Mouse (Mus musculus) adrenal gland, adult 18-20 months (tissue): ENCODE measurements around the gene Podn. TPM values are rescaled to one million over a fixed set of nuclear protein-coding genes. Genes with fewer than 3 reads are reported as not detected.
"Not testable (repeated sequence)": the region's sequence is repeated elsewhere in the genome, so short reads cannot be mapped to it uniquely, and the experiment has no call there.

ENCODE experiments used
- DNase-seq, 2 experiments: peaks; one replicate each; pipeline ENCODE4 v3.0.0; 2021 to 2022; ENCODE audit warnings: low spot score in 2 of 2
- long read RNA-seq, 2 experiments: library from polyadenylated mRNA; stranded (forward); transcript quantifications; one replicate each; pipeline ENCODE4 v2.0.0; 2021
- total RNA-seq, 2 experiments: library from RNA; stranded (reverse); gene quantifications; 1 replicate in 1 of 2; 2 replicates in 1 of 2; pipeline ENCODE4 v1.2.3; 2021

Gene Podn
- total RNA-seq = 10 to 100 TPM in 1 of 2 experiments, 1 to 10 TPM in 1; 7.1 to 15.1 TPM
- long read RNA-seq, experiment 1, transcript Podn-202 (13 exons, 2,947 nt) = minor isoform, 5 of 32 reads
- long read RNA-seq, experiment 1, transcript Podn-203 (13 exons, 3,170 nt) = major isoform, 12 of 32 reads
- long read RNA-seq, experiment 1, partial matches to known transcripts = 3 of 32 reads
- long read RNA-seq, experiment 1, other reads (novel, unspliced or antisense) = 12 of 32 reads
- long read RNA-seq, experiment 2, partial matches to known transcripts = 1 of 4 reads
- long read RNA-seq, experiment 2, other reads (novel, unspliced or antisense) = 2 of 4 reads

- no peak for DNase-seq
These were observed at the start of gene Podn for GRCm38 (mm10) chr4:108096345-108096744. TSS of gene Podn (minus strand) at chr4:108096445.

- not testable (repeated sequence) for DNase-seq
These were observed 49.3 kb upstream of the Podn start for GRCm38 (mm10) chr4:108145554-108145953.

GRCm38 (mm10) chr4:108144880-108145279, 48.6 kb upstream of the Podn start, which contains the start of gene Scp2:
TSS of gene Scp2 (minus strand) at chr4:108144998.
- DNase-seq = no peak

GRCm38 (mm10) chr4:108143778-108144177, 47.5 kb upstream of the Podn start:
- no peak for DNase-seq

GRCm38 (mm10) chr4:108143178-108143577, 46.9 kb upstream of the Podn start:
- not testable (repeated sequence) for DNase-seq

GRCm38 (mm10) chr4:108136938-108137337, 40.7 kb upstream of the Podn start:
- peak in 1 of 2 experiments; percentile 9 for DNase-seq

GRCm38 (mm10) chr4:108130452-108130851, 34.2 kb upstream of the Podn start:
- DNase-seq = no peak

GRCm38 (mm10) chr4:108128339-108128738, 32.1 kb upstream of the Podn start:
- no peak for DNase-seq

- no peak for DNase-seq
These were observed 31.3 kb upstream of the Podn start for GRCm38 (mm10) chr4:108127516-108127915.

- no peak for DNase-seq
These were observed 30.0 kb upstream of the Podn start for GRCm38 (mm10) chr4:108126260-108126659.

- no peak for DNase-seq
These were observed 27.9 kb upstream of the Podn start for GRCm38 (mm10) chr4:108124104-108124503.

GRCm38 (mm10) chr4:108117924-108118876, 22.0 kb upstream of the Podn start:
- peak; percentile 95 to 96 for DNase-seq

- no peak for DNase-seq
These were observed 21.2 kb upstream of the Podn start for GRCm38 (mm10) chr4:108117488-108117887.

- DNase-seq = no peak
These were observed 20.2 kb upstream of the Podn start for GRCm38 (mm10) chr4:108116466-108116865.

GRCm38 (mm10) chr4:108110706-108111105, 14.5 kb upstream of the Podn start:
- DNase-seq = no peak

- DNase-seq = no peak
These were observed 13.5 kb upstream of the Podn start for GRCm38 (mm10) chr4:108109728-108110127.

- DNase-seq = no peak
These were observed 3.4 kb downstream of the Podn start for GRCm38 (mm10) chr4:108092741-108093397.

GRCm38 (mm10) chr4:108083993-108084392, 12.3 kb downstream of the Podn start:
- no peak for DNase-seq

GRCm38 (mm10) chr4:108083032-108083735, 13.1 kb downstream of the Podn start:
- DNase-seq = no peak

GRCm38 (mm10) chr4:108082401-108082806, 13.8 kb downstream of the Podn start:
- no peak for DNase-seq

- DNase-seq = no peak
These were observed 15.4 kb downstream of the Podn start for GRCm38 (mm10) chr4:108080876-108081275.
